Mouse (Mus musculus) myocyte (in vitro differentiated cells): ENCODE results near the gene Fkbpl.

Source experiments
- CEBPB ChIP-seq: IDR thresholded peaks from 2 replicates; pipeline ENCODE4 v1.6.1; 2011; ENCODE audit warnings: mild to moderate bottlenecking, moderate library complexity; ENCODE audit not compliant: poor library complexity, insufficient read depth, severe bottlenecking
- E2F4 ChIP-seq: IDR thresholded peaks from one replicate; pipeline ENCODE4 v1.6.1; 2011; ENCODE audit warnings: mild to moderate bottlenecking, control low read depth, moderate library complexity; ENCODE audit not compliant: insufficient read depth
- MAX ChIP-seq: IDR thresholded peaks from one replicate; pipeline ENCODE4 v1.6.1; 2011; ENCODE audit warnings: low read depth, mild to moderate bottlenecking, control low read depth
- MYOD1 ChIP-seq, 3 experiments: IDR thresholded peaks; one replicate each; pipeline ENCODE4 v1.6.1; 2011; ENCODE audit warnings: control low read depth in 2 of 3, low read depth in 2 of 3, mild to moderate bottlenecking in 2 of 3, moderate library complexity in 1 of 3; ENCODE audit not compliant: insufficient read length in 2 of 3, control insufficient read depth in 1 of 3
- MYOG ChIP-seq, 3 experiments: IDR thresholded peaks; one replicate each; pipeline ENCODE4 v1.6.1; 2011; ENCODE audit warnings: control low read depth in 2 of 3, low read depth in 2 of 3, mild to moderate bottlenecking in 2 of 3; ENCODE audit not compliant: insufficient read length in 2 of 3, control insufficient read depth in 1 of 3, insufficient read depth in 1 of 3
- POLR2A ChIP-seq: IDR thresholded peaks from one replicate; pipeline ENCODE4 v1.6.1; 2011; ENCODE audit warnings: low read depth, mild to moderate bottlenecking, control low read depth, moderate library complexity; ENCODE audit not compliant: insufficient read length
- POLR2AphosphoS2 ChIP-seq: IDR thresholded peaks from one replicate; pipeline ENCODE4 v1.6.1; 2011; ENCODE audit warnings: low read depth, control low read depth; ENCODE audit not compliant: insufficient read length
- SRF ChIP-seq: IDR thresholded peaks from one replicate; pipeline ENCODE4 v1.6.1; 2011; ENCODE audit warnings: low read depth; ENCODE audit not compliant: control insufficient read depth, insufficient read length
- TCF12 ChIP-seq: IDR thresholded peaks from one replicate; pipeline ENCODE4 v1.6.1; 2011; ENCODE audit warnings: mild to moderate bottlenecking, control low read depth; ENCODE audit not compliant: poor library complexity, insufficient read depth, severe bottlenecking
- TCF3 ChIP-seq: IDR thresholded peaks from one replicate; pipeline ENCODE4 v1.6.1; 2011; ENCODE audit warnings: low read depth, control low read depth; ENCODE audit not compliant: insufficient read length
- USF1 ChIP-seq: IDR thresholded peaks from one replicate; pipeline ENCODE4 v1.6.1; 2011; ENCODE audit warnings: low read depth, mild to moderate bottlenecking, control low read depth, moderate library complexity

DNA sequence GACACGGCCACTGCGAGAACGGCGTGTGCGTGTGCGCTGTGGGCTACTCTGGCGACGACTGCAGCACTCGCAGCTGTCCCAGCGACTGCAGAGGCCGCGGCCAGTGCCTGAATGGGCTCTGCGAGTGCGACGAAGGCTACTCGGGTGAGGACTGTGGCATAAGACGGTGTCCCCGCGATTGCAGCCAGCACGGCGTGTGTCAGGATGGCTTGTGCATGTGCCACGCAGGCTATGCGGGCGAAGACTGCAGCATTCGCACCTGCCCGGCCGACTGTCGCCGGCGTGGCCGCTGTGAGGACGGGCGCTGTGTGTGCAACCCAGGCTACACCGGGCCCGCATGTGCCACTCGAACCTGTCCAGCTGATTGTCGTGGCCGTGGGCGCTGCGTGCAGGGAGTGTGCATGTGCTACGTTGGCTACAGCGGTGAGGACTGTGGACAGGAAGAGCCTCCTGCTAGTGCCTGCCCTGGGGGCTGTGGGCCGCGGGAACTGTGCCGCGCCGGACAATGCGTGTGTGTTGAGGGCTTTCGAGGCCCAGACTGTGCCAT, 27.8 kb downstream of the Fkbpl start:
- TF ChIP-seq POLR2AphosphoS2 (no peak), TCF12 (no peak), USF1 (no peak), E2F4 (no peak), POLR2A (no peak), MAX (no peak), MYOD1 (IDR thresholded peaks at IDR 0.05; ENCODE audit: control insufficient read depth in 1 of 3, insufficient read length in 2 of 3, low read depth in 2 of 3) (no peak), MYOG (IDR thresholded peaks at IDR 0.05; ENCODE audit: control insufficient read depth in 1 of 3, insufficient read depth in 1 of 3, insufficient read length in 2 of 3, low read depth in 2 of 3) (no peak), CEBPB (no peak), TCF3 (no peak), SRF (no peak)
